Mouse (Mus musculus) lung, embryonic 15.5 days (tissue): ENCODE results near the gene Speg. TPM values are rescaled to one million over a fixed set of nuclear protein-coding genes. Genes with fewer than 3 reads are reported as not detected.

Source experiments
- ATAC-seq: fragments of 200-750 bp; cut with Nextera tagmentation; 2 replicates; pipeline ENCODE4 v1.8.0; 2017; ENCODE audit warnings: moderate number of reproducible peaks, borderline replicate concordance; ENCODE audit not compliant: low FRiP score, low TSS enrichment; ENCODE audit errors: extremely low read depth
- H3K27ac ChIP-seq: fragments of 300-500 bp; sonication (generic); 2 replicates; pipeline ENCODE4 v1.5.1; 2015; ENCODE audit warnings: moderate library complexity, mild to moderate bottlenecking, inconsistent platforms
- H3K27me3 ChIP-seq: fragments of 300-500 bp; sonication (generic); 2 replicates; pipeline ENCODE4 v1.6.1; 2015; ENCODE audit warnings: inconsistent platforms
- H3K36me3 ChIP-seq: fragments of 300-500 bp; sonication (generic); 2 replicates; pipeline ENCODE4 v1.6.1; 2015; ENCODE audit warnings: inconsistent platforms
- H3K4me1 ChIP-seq: fragments of 300-500 bp; sonication (generic); 2 replicates; pipeline ENCODE4 v1.6.1; 2015; ENCODE audit warnings: inconsistent platforms
- H3K4me2 ChIP-seq: fragments of 300-500 bp; sonication (generic); 2 replicates; pipeline ENCODE4 v1.6.1; 2015; ENCODE audit warnings: inconsistent platforms, mild to moderate bottlenecking, moderate library complexity
- H3K4me3 ChIP-seq: fragments of 300-500 bp; sonication (generic); 2 replicates; pipeline ENCODE4 v1.5.1; 2015; ENCODE audit warnings: mild to moderate bottlenecking, inconsistent platforms
- H3K9ac ChIP-seq: fragments of 300-500 bp; sonication (generic); 2 replicates; pipeline ENCODE4 v1.6.1; 2015; ENCODE audit warnings: inconsistent platforms
- H3K9me3 ChIP-seq: fragments of 300-500 bp; sonication (generic); 2 replicates; pipeline ENCODE4 v1.6.1; 2016; ENCODE audit warnings: inconsistent platforms
- WGBS: fragments of 180-500 bp; shearing (Covaris S2); methylation state at CpG from one replicate; pipeline ENCODE4 v1.1.7; 2015; 5-methylcytosine and 5-hydroxymethylcytosine counted together
- polyA plus RNA-seq: library from polyadenylated mRNA; unstranded; fragments of >200 nt; fragmentation: Nextera tagmentation; extraction: Ambion mirVana; gene quantifications from 2 replicates; pipeline ENCODE4 v1.2.1, GENCODE M21; 2015

The Speg gene
- polyA plus RNA-seq, 1 experiment from 2014 or later = 42.8 TPM

DNA sequence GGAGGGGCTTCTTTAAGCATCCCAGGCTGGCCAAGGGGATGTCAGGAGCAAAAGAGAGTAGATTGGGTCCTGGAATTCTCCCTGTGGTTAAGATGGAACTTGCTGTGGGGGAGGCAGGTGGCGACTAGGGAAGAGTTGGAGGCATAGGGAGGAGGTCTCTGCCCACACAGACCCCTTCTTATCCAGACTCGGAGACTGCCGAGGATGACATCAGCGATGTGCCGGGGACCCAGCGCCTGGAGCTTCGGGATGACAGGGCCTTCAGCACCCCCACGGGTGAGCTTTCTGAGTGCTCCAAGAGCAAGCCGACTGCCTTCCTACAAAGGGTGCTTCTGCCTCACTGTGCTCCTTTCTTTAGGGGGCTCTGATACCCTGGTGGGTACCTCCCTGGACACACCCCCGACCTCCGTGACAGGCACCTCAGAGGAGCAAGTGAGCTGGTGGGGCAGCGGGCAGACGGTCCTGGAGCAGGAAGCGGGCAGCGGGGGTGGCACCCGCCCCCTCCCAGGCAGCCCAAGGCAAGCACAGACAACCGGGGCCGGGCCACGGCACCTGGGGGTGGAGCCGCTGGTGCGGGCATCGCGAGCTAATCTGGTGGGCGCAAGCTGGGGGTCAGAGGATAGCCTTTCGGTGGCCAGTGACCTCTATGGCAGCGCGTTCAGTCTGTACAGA is 9.5 kb downstream of the Speg start:
- no peak overlapping the region for H3K9ac ChIP-seq
- WGBS = 85% methylated on average over 27 of the region's 27 CpGs
- H3K36me3 ChIP-seq = no peaks in the 10 kb centered on the region
- no peaks in the 10 kb centered on the region for H3K9me3 ChIP-seq
- no peak overlapping the region for H3K4me2 ChIP-seq
- H3K27ac ChIP-seq = no peak overlapping the region
- H3K27me3 ChIP-seq = peaks cover 68% of the 10 kb centered on the region
- H3K4me1 ChIP-seq = peaks cover 43% of the 10 kb centered on the region
- H3K4me3 ChIP-seq = no peak overlapping the region
- no peak for ATAC-seq

DNA sequence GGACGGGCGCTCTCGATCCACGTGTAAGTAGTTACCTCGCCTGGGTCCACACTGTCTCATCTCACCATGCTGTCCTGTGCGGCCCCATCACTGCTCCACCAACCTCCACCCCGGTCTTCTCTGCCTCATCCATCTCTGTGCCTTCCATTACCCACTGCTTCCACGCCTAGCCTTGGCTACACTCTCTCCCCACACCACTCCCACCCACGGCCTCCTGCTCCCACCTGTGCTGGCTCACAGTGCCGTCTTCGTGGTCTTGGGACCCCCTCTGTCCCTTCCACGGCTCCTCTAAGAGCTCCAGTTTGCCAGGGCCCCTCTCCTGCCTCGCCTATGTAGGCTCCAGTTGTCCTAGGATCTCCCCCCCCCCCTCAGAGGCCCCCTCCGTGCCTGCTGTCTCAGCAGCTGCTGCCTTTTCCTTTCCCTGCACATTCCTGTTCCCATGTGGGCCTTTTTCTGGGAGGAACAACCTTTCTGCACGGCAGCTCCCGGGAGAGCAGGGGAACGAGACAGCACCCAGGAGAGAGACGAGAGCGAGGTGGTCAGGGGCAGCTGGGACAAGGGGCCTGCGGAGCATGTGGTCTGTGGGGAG is 10.1 kb downstream of the Speg start:
- ATAC-seq = no peak
- peaks cover 43% of the 10 kb centered on the region for H3K4me1 ChIP-seq
- 67% methylated on average over 19 of the region's 20 CpGs for WGBS

DNA sequence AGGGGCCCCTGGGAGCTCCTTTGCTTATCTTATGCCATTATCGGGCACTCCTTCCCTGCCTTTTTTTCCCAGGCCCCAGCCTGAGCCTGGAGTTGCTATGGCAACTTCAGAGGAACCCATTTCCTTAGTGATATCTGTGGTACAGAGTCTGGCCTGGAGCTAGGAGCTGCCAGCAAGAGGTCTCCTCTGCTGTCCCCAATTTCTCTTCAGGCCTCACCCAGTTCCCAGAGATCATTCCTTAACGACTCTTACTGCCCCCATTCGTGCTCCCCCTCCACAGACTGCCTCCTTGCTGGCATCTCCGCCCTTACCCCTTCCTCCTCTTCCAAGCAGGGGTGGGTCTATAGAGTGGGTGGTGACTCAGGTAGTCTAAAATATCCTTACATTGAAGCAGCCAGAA is 11.1 kb downstream of the Speg start:
- H3K27ac ChIP-seq = no peak overlapping the region
- no peak overlapping the region for H3K4me2 ChIP-seq
- 0 out of 2 replicates have a peak, but pooled peaks cover 2% of the 10 kb centered on the region for H3K36me3 ChIP-seq
- H3K4me1 ChIP-seq = peaks cover 43% of the 10 kb centered on the region
- H3K9me3 ChIP-seq = no peaks in the 10 kb centered on the region
- ATAC-seq = no peak
- 34% methylated on average over 4 of the region's 4 CpGs for WGBS
- H3K4me3 ChIP-seq = no peak overlapping the region
- peaks cover 69% of the 10 kb centered on the region for H3K27me3 ChIP-seq
- H3K9ac ChIP-seq = no peak overlapping the region

More for the DNA sequence above, 10.1 kb downstream of the Speg start:
- H3K9ac ChIP-seq = no peak overlapping the region
- H3K36me3 ChIP-seq = 0 out of 2 replicates have a peak, but pooled peaks cover 2% of the 10 kb centered on the region
- no peaks in the 10 kb centered on the region for H3K9me3 ChIP-seq
- peaks cover 74% of the 10 kb centered on the region for H3K27me3 ChIP-seq
- H3K4me3 ChIP-seq = no peak overlapping the region
- no peak overlapping the region for H3K4me2 ChIP-seq
- H3K27ac ChIP-seq = no peak overlapping the region

DNA sequence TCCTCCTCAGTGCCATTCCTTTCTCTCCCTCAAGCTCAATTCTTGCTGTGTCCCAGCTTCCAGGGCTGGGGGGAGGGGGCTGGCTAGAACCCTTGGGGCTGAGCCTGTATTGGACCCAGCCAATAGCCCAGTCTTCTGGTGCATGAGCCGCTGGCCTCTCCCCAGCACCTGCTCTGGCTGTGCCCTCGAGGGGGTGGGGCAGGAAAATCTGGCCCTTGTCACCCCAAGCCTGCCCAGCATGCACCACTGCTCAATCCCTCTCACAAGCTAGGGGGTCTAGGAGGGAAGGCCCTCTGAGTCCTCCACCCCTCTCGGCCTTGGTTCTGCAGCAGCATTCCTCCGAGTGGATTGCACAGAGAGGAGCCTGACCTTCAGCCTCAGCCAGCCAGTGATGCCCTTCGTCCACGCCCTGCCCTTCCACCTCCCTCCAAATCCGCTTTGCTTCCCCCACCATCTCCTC is 12.4 kb downstream of the Speg start:
- Histone ChIP-seq H3K9me3 (no peaks in the 10 kb centered on the region), H3K36me3 (0 out of 2 replicates have a peak, but pooled peaks cover 2% of the 10 kb centered on the region), H3K27ac (no peak overlapping the region), H3K27me3 (peaks cover 64% of the 10 kb centered on the region), H3K4me1 (peaks cover 36% of the 10 kb centered on the region), H3K9ac (0 out of 2 replicates have a peak overlapping the region, but pooled peaks have one; percentile 6), H3K4me3 (no peak overlapping the region), H3K4me2 (no peak overlapping the region)
- 30% methylated on average over 7 of the region's 7 CpGs for WGBS
- peak; percentile 10; the same call in 1 of the 2 replicates for ATAC-seq

DNA sequence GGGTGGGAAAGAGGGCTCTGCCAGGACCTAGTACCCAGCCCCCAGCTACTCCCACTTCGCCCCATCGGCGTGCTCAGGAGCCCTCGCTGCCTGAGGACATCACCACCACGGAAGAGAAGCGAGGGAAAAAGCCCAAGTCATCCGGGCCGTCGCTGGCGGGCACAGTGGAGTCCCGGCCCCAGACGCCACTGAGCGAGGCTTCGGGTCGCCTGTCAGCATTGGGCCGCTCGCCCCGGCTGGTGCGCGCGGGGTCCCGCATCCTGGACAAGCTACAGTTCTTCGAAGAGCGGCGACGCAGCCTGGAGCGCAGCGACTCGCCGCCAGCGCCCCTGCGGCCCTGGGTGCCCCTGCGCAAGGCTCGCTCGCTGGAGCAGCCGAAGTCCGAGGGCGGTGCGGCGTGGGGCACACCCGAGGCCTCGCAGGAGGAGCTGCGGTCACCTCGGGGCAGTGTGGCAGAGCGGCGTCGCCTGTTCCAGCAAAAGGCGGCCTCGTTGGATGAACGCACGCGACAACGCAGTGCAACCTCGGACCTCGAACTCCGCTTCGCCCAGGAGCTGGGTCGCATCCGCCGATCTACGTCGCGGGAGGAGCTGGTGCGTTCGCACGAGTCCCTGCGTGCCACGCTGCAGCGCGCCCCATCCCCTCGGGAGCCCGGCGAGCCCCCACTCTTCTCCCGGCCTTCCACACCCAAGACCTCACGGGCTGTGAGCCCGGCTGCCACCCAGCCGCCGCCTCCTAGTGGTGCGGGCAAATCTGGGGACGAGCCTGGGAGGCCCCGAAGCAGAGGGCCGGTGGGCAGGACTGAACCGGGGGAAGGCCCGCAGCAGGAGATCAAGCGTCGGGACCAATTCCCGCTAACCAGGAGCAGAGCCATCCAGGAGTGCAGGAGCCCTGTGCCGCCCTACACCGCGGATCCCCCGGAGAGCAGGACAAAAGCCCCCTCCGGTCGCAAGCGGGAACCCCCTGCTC is 13.1 kb downstream of the Speg start:
- H3K27ac ChIP-seq = no peak overlapping the region
- 0 out of 2 replicates have a peak, but pooled peaks cover 2% of the 10 kb centered on the region for H3K36me3 ChIP-seq
- H3K9me3 ChIP-seq = no peaks in the 10 kb centered on the region
- H3K4me2 ChIP-seq = peak overlapping the region; percentile 48
- peak overlapping the region; percentile 17 for H3K4me3 ChIP-seq
- 17% methylated on average over 94 of the region's 94 CpGs for WGBS
- H3K4me1 ChIP-seq = peaks cover 36% of the 10 kb centered on the region
- H3K9ac ChIP-seq = 0 out of 2 replicates have a peak overlapping the region, but pooled peaks have one; percentile 6
- no peak for ATAC-seq
- peaks cover 59% of the 10 kb centered on the region for H3K27me3 ChIP-seq

DNA sequence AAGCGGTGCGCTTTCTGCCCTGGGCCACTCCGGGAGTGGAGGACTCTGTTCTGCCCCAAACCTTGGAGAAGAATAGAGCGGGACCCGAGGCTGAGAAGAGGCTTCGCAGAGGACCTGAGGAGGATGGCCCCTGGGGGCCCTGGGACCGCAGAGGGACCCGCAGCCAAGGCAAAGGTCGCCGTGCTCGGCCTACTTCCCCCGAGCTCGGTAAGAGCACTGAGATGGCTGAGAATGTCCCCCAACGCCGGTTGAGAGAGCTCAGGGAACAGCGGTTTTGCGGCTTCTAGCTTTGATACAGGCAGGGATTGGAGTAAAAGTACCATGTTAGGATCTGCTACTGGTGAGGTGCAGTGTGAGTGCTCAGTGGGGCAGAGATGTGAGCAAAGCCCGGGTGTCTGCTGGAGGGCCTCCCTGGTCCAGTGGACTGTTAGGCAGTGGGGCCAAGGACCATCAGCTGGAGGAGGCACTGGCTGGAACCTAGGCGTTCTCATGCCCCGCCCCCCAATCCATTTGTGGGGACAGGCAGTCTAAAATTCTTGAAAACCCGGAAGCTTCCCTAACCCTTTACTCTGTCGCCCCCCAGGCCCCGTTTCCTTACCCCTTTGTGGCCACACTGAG is 13.9 kb downstream of the Speg start:
- 43% methylated on average over 23 of the region's 23 CpGs for WGBS
- Histone ChIP-seq H3K9me3 (no peaks in the 10 kb centered on the region), H3K27ac (no peak overlapping the region), H3K4me1 (peaks cover 40% of the 10 kb centered on the region), H3K4me2 (peak overlapping the region; percentile 48; the same call in 1 of the 2 replicates), H3K27me3 (peaks cover 53% of the 10 kb centered on the region), H3K4me3 (peak overlapping the region; percentile 17; the same call in 1 of the 2 replicates), H3K36me3 (0 out of 2 replicates have a peak, but pooled peaks cover 2% of the 10 kb centered on the region), H3K9ac (no peak overlapping the region)
- no peak for ATAC-seq

DNA sequence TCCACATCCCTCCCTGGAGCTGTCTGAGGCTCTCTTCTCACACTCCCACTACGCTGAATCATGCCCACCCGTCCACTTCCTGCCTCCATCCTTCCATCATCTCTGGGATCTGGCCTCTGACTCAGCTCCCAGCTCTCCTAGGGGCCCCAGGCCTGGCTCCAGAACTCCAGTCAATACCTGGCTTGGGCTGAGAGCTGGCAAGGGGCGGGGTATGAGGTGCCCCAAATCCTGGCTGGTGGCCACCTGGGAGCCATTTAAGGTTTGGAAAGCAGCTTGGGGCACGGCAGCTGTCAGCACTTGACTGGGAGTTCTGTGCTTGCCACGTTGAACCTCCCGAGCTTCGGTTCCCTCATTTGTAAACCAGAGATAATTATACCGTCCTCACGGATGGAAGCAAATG is 18.0 kb downstream of the Speg start:
- no peak overlapping the region for H3K4me3 ChIP-seq
- WGBS = 59% methylated on average over 9 of the region's 9 CpGs
- H3K36me3 ChIP-seq = peaks cover 2% of the 10 kb centered on the region; the same call in 1 of the 2 replicates
- peaks cover 21% of the 10 kb centered on the region for H3K27me3 ChIP-seq
- no peak for ATAC-seq
- no peak overlapping the region for H3K9ac ChIP-seq
- no peak overlapping the region for H3K4me2 ChIP-seq
- peaks cover 21% of the 10 kb centered on the region for H3K4me1 ChIP-seq
- no peaks in the 10 kb centered on the region for H3K9me3 ChIP-seq
- H3K27ac ChIP-seq = peak overlapping the region; percentile 19; the same call in 1 of the 2 replicates

DNA sequence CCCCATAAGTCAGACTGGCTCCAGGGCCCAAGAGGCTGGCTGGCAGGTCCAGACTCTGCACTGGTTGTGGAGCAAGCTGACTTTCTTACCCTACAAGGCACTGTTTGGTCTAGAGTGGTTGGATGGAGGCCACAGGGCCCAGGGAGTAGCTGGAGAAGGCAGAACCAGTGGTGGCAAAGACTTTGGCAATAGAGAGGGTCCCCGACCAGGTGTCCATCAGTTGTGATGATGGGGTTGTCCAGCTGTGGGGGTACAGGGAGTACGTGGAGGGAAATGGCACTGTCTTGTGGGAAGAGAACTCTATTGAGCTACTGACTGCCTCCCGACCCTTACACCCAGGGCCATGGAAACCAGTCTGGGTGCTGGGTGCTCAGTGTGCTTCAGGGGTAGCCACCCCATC is 18.7 kb downstream of the Speg start:
- H3K27me3 ChIP-seq = peaks cover 14% of the 10 kb centered on the region
- H3K9ac ChIP-seq = no peak overlapping the region
- H3K4me2 ChIP-seq = no peak overlapping the region
- H3K36me3 ChIP-seq = peaks cover 2% of the 10 kb centered on the region; the same call in 1 of the 2 replicates
- ATAC-seq = no peak
- H3K27ac ChIP-seq = no peak overlapping the region
- no peaks in the 10 kb centered on the region for H3K9me3 ChIP-seq
- H3K4me1 ChIP-seq = peaks cover 21% of the 10 kb centered on the region
- 85% methylated on average over 3 of the region's 3 CpGs for WGBS
- no peak overlapping the region for H3K4me3 ChIP-seq

DNA sequence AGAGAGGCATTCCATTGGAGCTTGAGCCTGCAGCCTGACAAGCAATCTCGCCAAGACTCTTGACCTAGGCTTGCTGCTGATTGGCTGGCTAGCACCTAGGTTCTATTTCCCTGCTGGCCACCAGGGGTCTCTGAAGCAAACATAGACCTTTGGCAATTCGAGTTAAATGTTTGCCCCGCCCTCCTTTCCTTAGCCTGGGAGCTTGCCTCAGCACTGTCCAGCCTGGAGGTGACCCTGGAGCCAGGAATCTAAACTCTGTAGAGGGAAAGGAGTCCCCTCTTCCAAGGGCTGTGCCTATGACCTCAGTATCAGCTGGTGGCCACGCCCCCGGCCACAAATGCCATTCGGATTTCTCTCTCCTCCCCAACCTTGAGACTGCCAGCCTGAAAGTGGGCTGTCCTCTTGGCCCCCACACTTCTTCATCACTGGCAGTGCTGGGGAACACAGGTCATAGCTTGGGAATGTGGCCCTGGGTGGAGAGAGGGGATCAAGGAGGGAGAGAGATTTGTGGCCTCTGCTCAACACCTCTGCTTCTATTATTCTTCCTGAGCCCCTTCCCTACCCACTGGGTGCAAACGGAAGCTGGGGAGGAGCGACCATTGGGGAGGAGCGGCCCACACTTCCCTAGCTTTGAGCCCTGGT is 23.8 kb downstream of the Speg start:
- ATAC-seq = peak; percentile 71
- H3K4me3 ChIP-seq = no peak overlapping the region
- peaks cover 29% of the 10 kb centered on the region for H3K4me1 ChIP-seq
- peaks cover 15% of the 10 kb centered on the region for H3K36me3 ChIP-seq
- no peaks in the 10 kb centered on the region for H3K27me3 ChIP-seq
- WGBS = 7% methylated on average over 9 of the region's 9 CpGs
- no peaks in the 10 kb centered on the region for H3K9me3 ChIP-seq
- H3K9ac ChIP-seq = no peak overlapping the region
- peak overlapping the region; percentile 92 for H3K27ac ChIP-seq
- H3K4me2 ChIP-seq = peak overlapping the region; percentile 58

DNA sequence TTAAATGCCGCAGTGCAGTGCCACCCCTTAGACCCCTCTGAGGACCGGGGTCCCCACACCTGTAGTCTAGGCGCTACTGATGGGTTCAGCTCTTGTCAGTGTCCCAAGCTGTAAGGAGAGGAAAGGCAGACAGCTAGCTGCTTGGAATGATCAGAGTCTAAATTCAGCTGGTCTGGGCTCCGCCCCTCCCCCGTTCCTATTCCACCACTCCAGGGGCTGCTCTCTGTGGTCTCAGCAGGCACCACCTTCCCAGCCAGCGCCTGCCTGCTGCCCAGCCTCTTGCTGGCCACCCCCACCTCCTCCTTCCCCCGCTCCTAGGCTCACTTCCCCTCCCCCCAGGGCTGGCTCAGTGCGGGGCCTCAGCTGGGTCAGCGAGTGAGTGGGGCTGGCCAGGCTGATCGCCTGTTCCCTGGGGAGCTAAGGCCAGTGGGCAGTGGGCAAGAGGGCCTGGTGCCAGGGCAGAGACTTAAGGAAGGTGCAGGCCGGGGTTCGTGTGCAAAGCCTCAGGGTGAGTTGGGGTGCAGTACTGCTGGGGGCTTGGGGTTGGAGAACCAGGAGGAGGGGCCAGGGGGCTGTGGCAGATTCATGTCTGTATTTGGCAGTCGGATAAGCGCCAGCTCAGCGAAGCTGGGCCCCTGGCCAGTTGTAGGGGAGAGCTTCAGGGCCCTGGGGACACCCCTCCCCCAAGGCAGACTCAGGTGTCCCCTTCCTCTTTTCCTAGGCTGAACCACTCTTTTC is 24.8 kb downstream of the Speg start:
- Histone ChIP-seq H3K36me3 (peaks cover 19% of the 10 kb centered on the region), H3K4me2 (peak overlapping the region; percentile 58), H3K27ac (peak overlapping the region; percentile 92), H3K27me3 (no peaks in the 10 kb centered on the region), H3K4me1 (peaks cover 29% of the 10 kb centered on the region), H3K4me3 (peak overlapping the region; percentile 35), H3K9ac (peak overlapping the region; percentile 34), H3K9me3 (no peaks in the 10 kb centered on the region)
- ATAC-seq = peak; percentile 89
- 3% methylated on average over 15 of the region's 15 CpGs for WGBS
